Mouse (Mus musculus): ENCODE results near the gene Morn1.

Gene Morn1

GRCm38 (mm10) chr4:155139281-155140045 is 53.1 kb downstream of the Morn1 start:
- no peak for DNase-seq (ENCODE audit: extremely low spot score)

DNA sequence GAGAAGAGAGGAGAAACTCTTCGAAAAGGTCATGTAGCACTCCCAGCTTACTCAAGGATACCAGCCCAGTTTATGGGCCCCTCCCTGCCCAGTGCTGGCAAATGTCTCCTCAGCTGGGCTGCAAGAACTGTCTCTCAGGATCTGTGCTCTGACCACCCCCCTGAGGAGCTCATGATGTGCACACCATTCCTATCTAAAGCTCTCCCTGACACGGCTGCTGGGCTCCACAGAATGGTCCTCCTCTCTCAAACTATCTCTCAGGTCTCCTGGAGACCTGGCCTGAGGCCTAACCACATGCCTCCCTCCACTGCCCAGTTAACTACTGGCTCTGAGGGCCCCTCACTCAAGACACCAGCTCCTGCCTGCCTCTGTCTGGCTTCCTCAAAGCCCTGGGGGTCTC is 53.8 kb downstream of the Morn1 start:
- no peak for DNase-seq (ENCODE audit: extremely low spot score)

GRCm38 (mm10) chr4:155140795-155141265 is 54.5 kb downstream of the Morn1 start:
- no peak for DNase-seq (ENCODE audit: extremely low spot score)

DNA sequence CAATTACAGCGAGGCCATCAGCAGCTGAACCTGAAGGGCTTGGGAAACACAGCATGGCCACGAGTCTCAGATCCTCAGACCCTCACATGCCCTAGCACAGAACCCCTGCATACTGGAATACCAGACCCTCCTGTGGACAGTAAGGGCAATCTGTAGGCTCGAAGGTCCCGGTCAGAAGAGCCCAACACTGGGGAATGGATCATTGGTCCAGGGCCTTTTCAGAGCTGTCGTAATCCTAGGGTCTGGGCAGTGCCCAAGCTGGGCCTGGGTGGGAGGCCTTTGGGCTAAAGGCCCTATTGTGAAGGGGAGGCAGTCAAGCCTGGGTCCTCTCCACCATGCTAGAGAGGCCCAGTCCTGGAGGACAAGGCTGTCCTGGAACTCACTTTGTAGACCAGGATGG is 56.5 kb downstream of the Morn1 start:
- no peak for DNase-seq (ENCODE audit: extremely low spot score)

DNA sequence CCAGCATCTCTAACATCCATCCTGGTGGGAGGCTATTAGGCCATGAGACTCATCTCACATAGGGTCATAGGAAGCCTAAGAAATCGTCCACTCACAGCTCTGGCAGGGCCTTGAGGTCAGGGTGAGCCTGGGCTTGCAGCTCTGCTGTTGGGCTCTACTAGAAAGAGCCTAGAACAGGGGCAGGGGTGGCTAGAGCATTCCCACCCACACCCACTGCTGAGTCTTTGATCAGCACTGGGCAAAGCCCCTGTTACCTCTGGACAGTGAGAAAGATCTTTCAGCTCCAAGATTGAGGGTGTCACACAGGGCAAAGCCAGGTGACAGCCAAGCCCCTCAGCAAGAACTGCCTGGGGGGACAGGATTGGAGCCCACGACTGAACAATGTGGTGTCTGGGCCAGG is 57.0 kb downstream of the Morn1 start:
- no peak for DNase-seq (ENCODE audit: extremely low spot score)

- DNase-seq (ENCODE audit: extremely low spot score) = peak; percentile 71
Observed at GRCm38 (mm10) chr4:155143871-155144502, 57.6 kb downstream of the Morn1 start.

- no peak for DNase-seq (ENCODE audit: extremely low spot score)
Observed at GRCm38 (mm10) chr4:155144548-155145180, 58.3 kb downstream of the Morn1 start.

- DNase-seq (ENCODE audit: extremely low spot score) = no peak
Observed at GRCm38 (mm10) chr4:155146107-155146823, 59.9 kb downstream of the Morn1 start.

- DNase-seq (ENCODE audit: extremely low spot score) = no peak
Observed at GRCm38 (mm10) chr4:155148453-155148852, 62.1 kb downstream of the Morn1 start.

GRCm38 (mm10) chr4:155148910-155149698 is 62.7 kb downstream of the Morn1 start:
- no peak for DNase-seq (ENCODE audit: extremely low spot score)

DNA sequence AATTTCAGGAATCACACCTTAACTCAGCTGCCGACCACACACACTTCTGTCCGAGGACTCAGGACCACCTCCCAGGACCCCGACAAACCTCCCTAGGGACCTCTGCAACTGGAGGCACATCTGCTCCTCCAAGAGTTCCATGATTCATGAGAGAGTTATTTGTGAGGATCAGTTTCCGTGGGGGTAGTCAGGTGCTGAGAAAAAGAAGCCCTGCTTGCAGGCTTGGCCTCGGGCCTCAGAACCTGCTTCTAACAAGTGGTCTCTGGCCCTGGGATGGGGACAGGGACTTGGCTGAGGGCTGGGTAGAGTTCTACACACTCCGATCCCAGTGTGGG is 63.5 kb downstream of the Morn1 start:
- no peak for DNase-seq (ENCODE audit: extremely low spot score)

GRCm38 (mm10) chr4:155150276-155151113 is 64.1 kb downstream of the Morn1 start:
- DNase-seq (ENCODE audit: extremely low spot score) = peak; percentile 82

DNA sequence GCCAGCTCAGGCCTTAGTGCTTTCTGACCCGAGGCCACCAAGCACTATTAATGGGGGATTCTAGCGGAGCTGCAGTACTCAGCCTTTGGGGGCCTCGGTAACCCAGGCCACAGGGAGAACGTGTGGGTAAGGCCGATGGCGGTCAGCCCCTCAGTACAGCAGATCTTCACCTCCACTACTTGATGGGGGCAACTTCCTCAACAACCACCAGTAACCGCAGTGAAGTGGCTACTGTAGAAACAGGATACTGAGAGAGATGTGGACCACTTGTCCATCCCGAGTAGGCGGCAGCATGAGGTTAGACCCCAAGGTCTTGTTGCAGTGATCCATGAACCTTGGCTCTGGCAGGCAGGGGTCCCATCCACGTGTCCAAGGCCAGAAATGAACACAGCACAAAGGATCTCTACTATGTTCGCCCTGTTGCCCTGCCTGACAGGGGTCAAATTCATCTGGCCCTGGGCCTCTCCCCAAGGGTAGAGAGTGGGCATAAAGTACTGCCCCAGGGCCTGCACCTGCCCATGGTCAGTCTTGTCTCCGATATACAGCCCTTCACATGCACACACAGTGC is 64.9 kb downstream of the Morn1 start:
- no peak for DNase-seq (ENCODE audit: extremely low spot score)

DNA sequence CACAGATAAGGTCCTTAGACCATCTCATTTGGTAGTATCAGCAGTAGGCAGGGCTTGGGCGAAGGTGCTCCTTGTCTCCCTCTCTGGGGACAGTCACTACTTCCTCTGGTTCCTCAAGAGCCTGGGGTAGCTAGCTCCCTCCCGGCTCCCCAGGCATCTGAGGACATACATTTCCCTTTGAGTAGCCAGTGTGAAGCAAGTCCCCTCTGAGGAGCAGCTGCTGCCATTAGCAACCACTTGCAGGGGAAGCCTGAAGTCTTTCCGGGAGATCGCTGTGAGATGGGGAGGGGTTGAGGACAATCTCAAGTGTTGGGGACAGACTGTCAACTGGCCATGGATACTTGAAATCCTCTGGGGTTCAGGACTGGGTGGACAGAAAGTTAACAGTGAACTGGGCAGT is 65.5 kb downstream of the Morn1 start:
- DNase-seq (ENCODE audit: extremely low spot score) = no peak

DNA sequence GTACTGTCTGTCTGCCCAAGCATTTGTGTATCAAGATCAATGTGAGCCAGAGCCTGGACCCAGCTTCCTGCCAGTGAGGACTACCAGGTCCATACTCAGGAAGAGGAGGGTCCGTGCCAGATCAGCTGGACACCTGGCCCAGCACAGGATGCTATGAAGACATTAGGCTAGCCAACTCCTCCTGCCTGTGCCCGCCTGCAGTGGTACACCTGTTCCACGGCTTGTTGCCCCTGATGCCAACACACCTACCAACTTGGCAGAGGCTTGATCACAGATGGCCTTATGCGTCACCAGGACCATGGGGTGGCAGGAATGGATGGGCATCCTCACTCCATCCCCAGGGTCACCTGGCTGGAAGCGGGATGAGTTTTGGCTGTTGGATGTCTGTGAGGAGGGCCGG is 66.1 kb downstream of the Morn1 start:
- no peak for DNase-seq (ENCODE audit: extremely low spot score)

- no peak for DNase-seq (ENCODE audit: extremely low spot score)
Observed at GRCm38 (mm10) chr4:155153389-155154072, 67.2 kb downstream of the Morn1 start.

DNA sequence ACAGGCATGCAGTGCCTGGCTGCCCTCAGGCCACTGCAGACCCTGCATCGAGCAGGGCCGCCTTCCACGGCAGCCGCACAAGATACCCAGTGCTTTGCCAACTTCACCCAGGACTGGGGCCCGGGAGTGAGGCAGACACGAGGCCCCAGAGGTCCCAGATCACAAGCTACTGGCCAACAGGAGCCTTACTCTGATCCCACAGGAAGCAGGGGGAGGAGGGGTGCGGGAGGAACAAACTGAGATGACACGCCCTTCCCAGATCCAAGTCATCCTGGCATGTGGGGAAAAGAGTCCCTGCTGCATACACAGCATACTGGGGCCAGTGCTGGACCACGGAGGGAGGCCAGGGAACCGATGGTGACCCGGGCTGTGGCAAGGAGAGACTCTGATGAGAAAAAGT is 68.6 kb downstream of the Morn1 start:
- no peak for DNase-seq (ENCODE audit: extremely low spot score)

DNA sequence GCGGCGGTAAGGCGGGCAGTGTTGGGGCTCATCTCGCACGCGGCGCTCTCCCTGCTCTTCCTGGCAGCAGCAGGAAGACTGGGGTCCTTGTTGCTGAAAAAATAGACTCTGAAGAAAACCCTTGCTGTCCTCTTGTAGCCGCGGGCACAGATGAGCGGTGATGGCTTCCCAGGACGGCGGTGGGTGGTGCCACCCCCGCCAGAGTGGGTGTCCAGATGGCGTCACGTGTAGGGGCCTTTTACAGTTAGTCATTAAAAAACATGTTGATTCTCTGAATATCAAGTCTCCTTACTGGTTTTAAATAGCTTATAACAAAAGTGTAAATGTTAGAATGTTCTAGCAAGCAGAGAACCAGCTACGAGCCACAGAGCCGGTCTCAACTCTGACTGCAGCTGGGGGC is 70.4 kb downstream of the Morn1 start:
- DNase-seq (ENCODE audit: extremely low spot score) = no peak

DNA sequence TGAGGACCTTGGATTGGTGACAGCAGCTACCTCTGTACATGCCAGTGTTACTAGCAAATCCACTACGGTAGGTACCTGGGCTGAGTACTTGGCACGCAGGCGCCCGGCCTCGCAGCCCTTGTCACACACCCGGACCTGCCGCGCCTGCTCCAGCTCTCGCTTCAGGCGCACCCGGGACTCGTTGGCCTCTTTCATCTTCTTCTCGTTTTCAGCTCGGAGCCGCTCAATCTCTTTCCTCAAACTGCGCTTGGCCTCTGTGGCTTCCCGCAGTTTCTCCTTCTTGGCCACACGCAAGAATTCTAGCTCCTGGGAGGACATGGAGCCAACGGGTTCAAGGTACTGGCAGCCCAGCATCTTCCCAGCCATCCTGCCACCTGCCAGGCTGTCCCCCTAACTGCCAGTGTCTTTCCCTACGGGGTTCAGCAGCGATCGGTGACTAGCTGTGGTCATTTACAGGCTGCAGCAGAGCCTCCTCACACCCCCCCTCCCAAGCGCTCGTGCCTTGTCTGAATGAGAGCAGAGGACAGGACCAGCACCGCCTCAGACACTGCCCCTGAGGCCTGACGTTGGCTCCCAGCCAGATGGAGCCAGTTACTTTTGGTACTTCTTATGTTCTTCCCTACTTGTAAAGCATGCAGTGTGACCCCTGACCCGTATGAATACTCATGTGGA is 71.6 kb downstream of the Morn1 start:
- DNase-seq (ENCODE audit: extremely low spot score) = no peak

All from embryo, embryonic 9.5 days (tissue).